Mouse (Mus musculus): ENCODE results near the gene Ptpn9.

DNA sequence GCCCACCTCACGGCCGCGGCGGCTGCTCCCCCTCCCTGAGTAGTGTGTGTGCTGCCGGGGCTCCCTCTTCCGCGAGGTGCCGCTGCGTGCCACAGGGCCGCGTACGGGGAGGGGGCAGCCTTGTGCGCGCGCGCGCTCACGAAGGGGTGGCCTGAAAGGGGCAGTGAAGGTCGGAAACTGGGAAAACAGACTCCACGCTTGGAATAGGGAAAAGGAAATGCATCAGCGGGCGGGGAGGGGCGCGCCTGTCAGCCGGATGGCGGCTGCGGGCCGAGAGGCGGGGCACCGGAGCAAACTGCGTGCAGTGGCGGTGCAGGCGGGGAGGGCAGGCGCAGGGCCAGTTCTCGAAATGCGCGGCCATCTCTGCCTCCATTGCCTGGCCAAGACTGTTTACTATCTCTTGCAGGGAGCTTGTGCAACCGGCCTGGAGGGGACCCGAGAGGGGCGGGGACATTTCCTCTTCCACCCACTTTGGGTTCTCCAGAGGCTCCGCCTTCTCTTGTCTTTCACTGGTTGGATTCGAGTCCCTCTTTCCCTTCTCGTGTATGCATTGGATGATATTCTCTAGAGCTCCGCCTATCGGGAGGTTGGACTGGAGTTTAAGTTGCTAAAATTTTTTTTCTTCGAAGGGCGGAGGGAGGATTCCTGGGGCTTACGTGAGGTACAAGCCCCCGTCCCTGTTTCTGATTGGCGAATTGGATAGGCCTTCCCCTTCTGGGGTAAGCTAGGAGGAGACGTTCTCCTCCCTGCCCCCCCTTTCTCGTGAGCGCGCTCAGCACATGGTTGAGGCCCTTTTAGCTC, 78.5 kb downstream of the Ptpn9 start:
- TF ChIP-seq ZMIZ1 (IDR thresholded peaks at IDR 0.05; ENCODE audit: low read depth, low read length) (peak; percentile 48; the same call in 1 of the 2 replicates), NRF1 (IDR thresholded peaks at IDR 0.05; ENCODE audit: low read depth, low read length) (peak; percentile 58; the same call in 1 of the 2 replicates), POLR2A (IDR thresholded peaks at IDR 0.05; ENCODE audit: low read depth, low read length) (peak; percentile 36), CHD1 (IDR thresholded peaks at IDR 0.05; ENCODE audit: low read depth, low read length) (no peak), ZC3H11A (IDR thresholded peaks at IDR 0.05; ENCODE audit: low read depth, low read length) (no peak), EP300 (IDR thresholded peaks at IDR 0.05; ENCODE audit: low read length) (no peak), MXI1 (IDR thresholded peaks at IDR 0.05; ENCODE audit: low read depth, low read length) (peak; percentile 95), CTCF (conservative IDR thresholded peaks at IDR 0.05 in 1 of 2, IDR thresholded peaks at IDR 0.05 in 1 of 2; ENCODE audit: low read depth in 2 of 2, low read length in 2 of 2) (peak in 1 of 2 experiments; percentile 28; a peak in 1 of 4 replicates), ELF1 (IDR thresholded peaks at IDR 0.05; ENCODE audit: low read depth, low read length) (peak; percentile 47; the same call in 1 of the 2 replicates), MAFK (IDR thresholded peaks at IDR 0.05; ENCODE audit: insufficient replicate concordance, low read length) (no peak), SMC3 (IDR thresholded peaks at IDR 0.05; ENCODE audit: low read depth, low read length) (peak; percentile 21), MYC (IDR thresholded peaks at IDR 0.05; ENCODE audit: low read depth, low read length) (peak; percentile 98), MAZ (IDR thresholded peaks at IDR 0.05; ENCODE audit: low read depth, low read length) (peak; percentile 92), POLR2AphosphoS2 (IDR thresholded peaks at IDR 0.05; ENCODE audit: low read depth, low read length) (no peak)

Measured in CH12.LX (cell line).